Mouse (Mus musculus) stomach, embryonic 14.5 days (tissue): Measurements from ENCODE around the gene Eef2. TPM values are rescaled to one million over a fixed set of nuclear protein-coding genes. Genes with fewer than 3 reads are reported as not detected.

Source experiments
- ATAC-seq: fragments of 200-750 bp; cut with Nextera tagmentation; 2 replicates; pipeline ENCODE4 v1.8.0; 2017; ENCODE audit warnings: low read depth, moderate TSS enrichment; ENCODE audit not compliant: insufficient number of reproducible peaks, insufficient read depth, low FRiP score
- H3K27ac ChIP-seq: fragments of 300-500 bp; sonication (generic); 2 replicates; pipeline ENCODE4 v1.5.1; 2014; ENCODE audit warnings: mild to moderate bottlenecking, low read length, moderate library complexity, mixed read lengths
- H3K27me3 ChIP-seq: fragments of 300-500 bp; sonication (generic); 2 replicates; pipeline ENCODE4 v1.6.1; 2014; ENCODE audit warnings: low read length, control low read depth, mixed read lengths; ENCODE audit not compliant: control insufficient read depth, insufficient read depth
- H3K36me3 ChIP-seq: fragments of 300-500 bp; sonication (generic); 2 replicates; pipeline ENCODE4 v1.6.1; 2014; ENCODE audit warnings: mild to moderate bottlenecking, control low read depth, low read length, moderate library complexity, mixed read lengths; ENCODE audit not compliant: control insufficient read depth, insufficient read depth
- H3K4me1 ChIP-seq: fragments of 300-500 bp; sonication (generic); 2 replicates; pipeline ENCODE4 v1.6.1; 2014; ENCODE audit warnings: low read length, control low read depth, mixed read lengths; ENCODE audit not compliant: control insufficient read depth, insufficient read depth
- H3K4me2 ChIP-seq: fragments of 300-500 bp; sonication (generic); replicated peaks from 2 replicates; pipeline ENCODE4 v1.6.1; 2014; ENCODE audit warnings: low read depth, low read length, control low read depth
- H3K4me3 ChIP-seq: fragments of 300-500 bp; sonication (generic); 2 replicates; pipeline ENCODE4 v1.5.1; 2014; ENCODE audit warnings: low read depth, low read length, control low read depth
- H3K9ac ChIP-seq: fragments of 300-500 bp; sonication (generic); replicated peaks from 2 replicates; pipeline ENCODE4 v1.6.1; 2014; ENCODE audit warnings: low read depth, mild to moderate bottlenecking, control low read depth, low read length, moderate library complexity, mixed read lengths
- H3K9me3 ChIP-seq: fragments of 300-500 bp; sonication (generic); 2 replicates; pipeline ENCODE4 v1.6.1; 2016; ENCODE audit warnings: low read depth, low read length, control low read depth; ENCODE audit not compliant: control insufficient read depth
- whole genome bisulfite sequencing: fragments of 180-500 bp; shearing (Covaris S2); extraction: QIAGEN DNeasy Blood & Tissue Kit; methylation state at CpG from one replicate; pipeline ENCODE4 v1.1.7; 2014; 5-methylcytosine and 5-hydroxymethylcytosine counted together
- polyA plus RNA-seq: library from polyadenylated mRNA; unstranded; fragments of >200 nt; fragmentation: Nextera tagmentation; extraction: Ambion mirVana; gene quantifications from 2 replicates; pipeline ENCODE4 v1.2.1, GENCODE M21; 2014

The Eef2 gene
- polyA plus RNA-seq, 1 experiment from 2014 or later: 416 TPM

DNA sequence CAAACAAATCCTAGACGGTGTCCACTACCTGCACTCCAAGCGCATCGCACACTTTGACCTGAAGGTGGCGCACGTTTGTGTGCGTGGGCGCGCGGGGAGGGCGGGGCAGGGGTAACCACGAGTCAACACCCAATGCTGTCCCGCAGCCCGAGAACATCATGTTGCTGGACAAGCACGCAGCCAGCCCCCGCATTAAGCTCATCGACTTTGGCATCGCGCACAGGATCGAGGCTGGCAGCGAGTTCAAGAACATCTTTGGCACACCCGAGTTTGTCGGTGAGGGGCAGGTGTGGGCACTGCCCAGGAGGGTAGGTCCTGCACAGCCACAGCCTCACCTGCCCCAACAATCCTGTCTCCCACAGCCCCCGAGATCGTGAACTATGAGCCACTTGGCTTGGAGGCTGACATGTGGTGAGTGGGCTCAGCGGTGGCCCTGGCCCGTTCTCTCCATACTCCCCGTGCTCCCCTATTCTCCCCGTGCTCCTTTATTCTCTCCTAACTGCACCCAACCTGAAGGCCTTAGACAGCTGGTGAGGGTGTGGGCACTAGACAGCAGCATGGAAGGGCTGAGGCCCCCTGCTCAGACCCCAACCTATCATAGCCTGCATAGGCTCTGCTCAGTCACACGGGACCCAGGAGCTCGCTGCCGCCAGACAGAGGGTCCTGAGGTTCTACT is 13.9 kb downstream of the Eef2 start:
- ATAC-seq: no peak
- H3K27ac ChIP-seq: peak overlapping the region; percentile 1; the same call in 1 of the 2 replicates
- 71% methylated on average over 31 of the region's 31 CpGs for WGBS
- peaks cover 9% of the 10 kb centered on the region for H3K4me1 ChIP-seq
- no peak overlapping the region for H3K4me2 ChIP-seq
- no peak overlapping the region for H3K9ac ChIP-seq
- H3K36me3 ChIP-seq: peaks cover 28% of the 10 kb centered on the region
- no peaks in the 10 kb centered on the region for H3K9me3 ChIP-seq
- H3K27me3 ChIP-seq: peaks cover 9% of the 10 kb centered on the region; the same call in 1 of the 2 replicates
- no peak overlapping the region for H3K4me3 ChIP-seq

DNA sequence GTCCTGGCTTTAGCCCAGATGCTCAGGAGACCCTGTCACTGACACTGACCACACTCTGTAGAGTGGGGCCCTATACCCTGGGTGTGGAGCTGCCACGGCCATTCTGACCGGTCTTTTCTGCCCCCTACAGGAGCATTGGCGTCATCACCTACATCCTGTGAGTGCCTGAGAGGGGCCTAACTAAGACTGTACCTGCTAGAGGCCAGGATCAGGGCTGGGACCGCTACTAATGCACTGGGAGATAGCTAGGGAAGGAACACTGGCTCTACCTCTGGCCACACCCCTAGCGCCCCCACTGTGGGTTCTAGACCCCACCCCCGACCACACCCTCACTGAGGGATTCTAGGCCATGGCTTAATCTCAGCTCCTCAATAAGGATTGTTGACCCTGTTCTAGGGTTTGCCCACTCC is 14.5 kb downstream of the Eef2 start:
- peaks cover 9% of the 10 kb centered on the region; the same call in 1 of the 2 replicates for H3K27me3 ChIP-seq
- no peaks in the 10 kb centered on the region for H3K9me3 ChIP-seq
- peaks cover 28% of the 10 kb centered on the region for H3K36me3 ChIP-seq
- no peak for ATAC-seq
- peak overlapping the region; percentile 1; the same call in 1 of the 2 replicates for H3K27ac ChIP-seq
- H3K4me3 ChIP-seq: no peak overlapping the region
- 56% methylated on average over 6 of the region's 6 CpGs for WGBS
- peaks cover 9% of the 10 kb centered on the region for H3K4me1 ChIP-seq
- H3K4me2 ChIP-seq: no peak overlapping the region
- H3K9ac ChIP-seq: no peak overlapping the region

DNA sequence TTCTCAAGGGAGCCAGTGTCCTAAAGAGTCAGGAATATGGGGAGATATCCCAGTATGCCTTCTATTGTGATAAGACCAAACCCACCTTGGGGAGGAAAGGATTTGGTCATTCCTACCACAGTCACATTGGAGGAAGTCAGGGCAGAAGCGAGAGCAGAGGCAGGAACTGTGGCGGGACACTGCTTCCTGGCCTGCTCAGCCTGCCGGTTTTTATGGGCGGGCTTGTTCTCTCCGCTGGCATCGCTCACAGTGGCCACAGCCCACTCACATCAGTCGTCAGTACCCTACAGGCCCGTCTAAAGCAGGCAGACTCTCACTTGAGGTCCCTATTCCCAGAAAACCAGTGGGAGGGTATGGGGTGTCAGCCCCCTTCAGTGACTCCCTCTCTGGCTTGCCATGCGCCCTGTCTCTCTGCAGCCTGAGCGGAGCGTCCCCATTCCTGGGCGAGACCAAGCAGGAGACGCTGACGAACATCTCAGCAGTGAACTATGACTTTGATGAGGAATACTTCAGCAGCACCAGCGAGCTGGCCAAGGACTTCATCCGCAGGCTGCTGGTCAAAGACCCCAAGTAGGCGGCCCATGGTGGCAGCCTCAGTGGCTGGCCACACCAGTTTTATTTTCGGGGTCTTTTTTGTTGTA is 15.0 kb downstream of the Eef2 start:
- Histone ChIP-seq H3K4me1 (peaks cover 9% of the 10 kb centered on the region), H3K9ac (peak overlapping the region; percentile 65; the same call in 1 of the 2 replicates), H3K4me2 (peak overlapping the region; percentile 97), H3K27ac (peak overlapping the region; percentile 85; the same call in 1 of the 2 replicates), H3K4me3 (no peak overlapping the region; the same call in 1 of the 2 replicates), H3K9me3 (no peaks in the 10 kb centered on the region), H3K36me3 (peaks cover 26% of the 10 kb centered on the region), H3K27me3 (peaks cover 9% of the 10 kb centered on the region; the same call in 1 of the 2 replicates)
- WGBS: 87% methylated on average over 18 of the region's 18 CpGs
- ATAC-seq: 0 out of 2 replicates have a peak, but pooled peaks have one; percentile 0

GRCm38 (mm10) chr10:81192270-81192967 is 16.0 kb downstream of the Eef2 start:
- Histone ChIP-seq H3K4me1 (peaks cover 9% of the 10 kb centered on the region), H3K4me2 (peak overlapping the region; percentile 97), H3K27ac (peak overlapping the region; percentile 85), H3K9me3 (no peaks in the 10 kb centered on the region), H3K36me3 (peaks cover 17% of the 10 kb centered on the region; the same call in 1 of the 2 replicates), H3K27me3 (peaks cover 9% of the 10 kb centered on the region; the same call in 1 of the 2 replicates), H3K4me3 (peak overlapping the region; percentile 49), H3K9ac (peak overlapping the region; percentile 65)
- WGBS: under 1% methylated on average over 91 of the region's 93 CpGs
- peak; percentile 81 for ATAC-seq

- H3K9ac ChIP-seq: peak overlapping the region; percentile 65
- ATAC-seq: peak; percentile 10; the same call in 1 of the 2 replicates
- H3K27ac ChIP-seq: peak overlapping the region; percentile 85
- WGBS: 5% methylated on average over 19 of the region's 19 CpGs
- peaks cover 15% of the 10 kb centered on the region; the same call in 1 of the 2 replicates for H3K36me3 ChIP-seq
- peaks cover 9% of the 10 kb centered on the region for H3K4me1 ChIP-seq
- peaks cover 9% of the 10 kb centered on the region; the same call in 1 of the 2 replicates for H3K27me3 ChIP-seq
- H3K4me3 ChIP-seq: peak overlapping the region; percentile 49
- no peaks in the 10 kb centered on the region for H3K9me3 ChIP-seq
- peak overlapping the region; percentile 97 for H3K4me2 ChIP-seq
Measured at GRCm38 (mm10) chr10:81192968-81193501, 16.6 kb downstream of the Eef2 start.

- Histone ChIP-seq H3K4me1 (peaks cover 9% of the 10 kb centered on the region), H3K27me3 (peaks cover 9% of the 10 kb centered on the region; the same call in 1 of the 2 replicates), H3K9me3 (no peaks in the 10 kb centered on the region), H3K27ac (peak overlapping the region; percentile 67), H3K36me3 (peaks cover 11% of the 10 kb centered on the region; the same call in 1 of the 2 replicates), H3K4me2 (peak overlapping the region; percentile 29), H3K9ac (0 out of 2 replicates have a peak overlapping the region, but pooled peaks have one; percentile 30), H3K4me3 (peak overlapping the region; percentile 5; the same call in 1 of the 2 replicates)
- no peak for ATAC-seq
- WGBS: 12% methylated on average over 37 of the region's 37 CpGs
Measured at GRCm38 (mm10) chr10:81193991-81194774, 17.8 kb downstream of the Eef2 start.

DNA sequence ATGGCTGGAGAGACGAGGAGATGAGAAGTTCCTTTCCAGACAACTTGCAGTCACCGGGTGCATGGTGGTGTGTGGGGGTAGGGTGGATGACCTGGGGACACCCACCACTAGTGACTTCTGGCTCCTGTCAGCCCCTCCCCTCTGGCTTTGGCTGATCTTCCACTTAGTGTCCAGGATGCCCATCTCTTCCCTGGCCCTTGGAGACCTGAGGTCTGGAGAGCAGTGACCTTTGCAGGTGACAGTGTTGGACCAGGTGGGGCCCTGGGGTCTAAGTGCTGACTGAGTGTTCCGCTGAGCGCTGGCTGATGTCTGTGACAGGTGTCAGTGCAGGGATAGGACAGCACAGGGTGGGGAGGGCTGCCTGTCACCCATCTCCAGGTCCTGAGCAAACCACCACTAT is 18.9 kb downstream of the Eef2 start:
- H3K36me3 ChIP-seq: peaks cover 7% of the 10 kb centered on the region; the same call in 1 of the 2 replicates
- ATAC-seq: no peak
- H3K9me3 ChIP-seq: no peaks in the 10 kb centered on the region
- H3K27me3 ChIP-seq: peaks cover 9% of the 10 kb centered on the region; the same call in 1 of the 2 replicates
- H3K4me1 ChIP-seq: peaks cover 9% of the 10 kb centered on the region
- H3K4me3 ChIP-seq: peak overlapping the region; percentile 5
- peak overlapping the region; percentile 29 for H3K4me2 ChIP-seq
- no peak overlapping the region for H3K9ac ChIP-seq
- WGBS: 65% methylated on average over 4 of the region's 4 CpGs
- peak overlapping the region; percentile 67 for H3K27ac ChIP-seq
